Mouse (Mus musculus): ENCODE measurements around the gene Crim1.

- TF ChIP-seq GATA1 (IDR thresholded peaks at IDR 0.05; ENCODE audit: low read length) (no peak), TAL1 (IDR thresholded peaks at IDR 0.05; ENCODE audit: low read length) (no peak)
Measured at GRCm38 (mm10) chr17:78415255-78415654, 215.2 kb downstream of the Crim1 start.

Data from erythroblast, embryonic 14.5 days (primary cell).